ENCODE assay signal across 9 mouse cellular contexts in genomic region chr1:42490856-42491643, GRCm38 (mm10).
DNase-seq lines count a peak whose midpoint lies in the region; ATAC-seq and TF ChIP-seq lines count a peak whose summit lies in the region.
"Had no signal": no experiment of that assay in that cellular context is flagged by ENCODE, and none has a peak within 500 bp of the region (broad histone marks: within the 10 kb centered on the region; RNA-seq: fewer than 3 reads in every experiment).

No protein-coding gene starts in this region.

- TF ChIP-seq CTCF in gastrocnemius, adult 2 months (IDR thresholded peaks at IDR 0.05), result no peak

- intact Hi-C loops in heart, postnatal 25 days (cut with DNase I), result no loop called here
- intact Hi-C loops in gastrocnemius, adult 2 months (cut with DNase I), result no loop called here

- no peak for DNase-seq in heart, postnatal 25 days (ENCODE audit: low spot score)
- DNase-seq in kidney, postnatal 25 days, result peak; percentile 25 to 78
- no peak for DNase-seq in gastrocnemius, adult 2 months
- no peak for DNase-seq in ovary, postnatal 36 days (ENCODE audit: low spot score)
- no peak for DNase-seq in gastrocnemius, adult 8-10 months (ENCODE audit: low spot score in 2 of 2)

- 21% methylated on average over 11 of the region's 11 CpGs for WGBS in heart, embryonic 11.5 days (ENCODE audit: insufficient replicate concordance)
- WGBS in forebrain, embryonic 15.5 days, result 15% methylated on average over 11 of the region's 11 CpGs
- 7% methylated on average over 11 of the region's 11 CpGs for WGBS in neural tube, embryonic 12.5 days

- peak overlapping the region; percentile 83 for H3K4me2 ChIP-seq in heart, embryonic 11.5 days
- H3K4me2 ChIP-seq in forebrain, embryonic 15.5 days (replicated peaks), result peak overlapping the region; percentile 71
- peak overlapping the region; percentile 68 for H3K4me2 ChIP-seq in neural tube, embryonic 12.5 days (replicated peaks)

- no peaks in the 10 kb centered on the region; the same call in 1 of the 2 replicates for H3K27me3 ChIP-seq in heart, embryonic 11.5 days (ENCODE audit: control insufficient read depth, insufficient read depth, low read length)
- no peaks in the 10 kb centered on the region for H3K27me3 ChIP-seq in forebrain, embryonic 15.5 days
- H3K27me3 ChIP-seq in neural tube, embryonic 12.5 days (replicated peaks), result no peaks in the 10 kb centered on the region

- no peaks in the 10 kb centered on the region for H3K4me1 ChIP-seq in heart, embryonic 11.5 days (ENCODE audit: control insufficient read depth, insufficient read depth, low read length)
- H3K4me1 ChIP-seq in forebrain, embryonic 15.5 days, result peaks cover 13% of the 10 kb centered on the region
- peaks cover 25% of the 10 kb centered on the region for H3K4me1 ChIP-seq in neural tube, embryonic 12.5 days

- H3K36me3 ChIP-seq in heart, embryonic 11.5 days (ENCODE audit: control insufficient read depth, insufficient read depth, low read length), result no peaks in the 10 kb centered on the region
- no peaks in the 10 kb centered on the region for H3K36me3 ChIP-seq in forebrain, embryonic 15.5 days
- H3K36me3 ChIP-seq in neural tube, embryonic 12.5 days, result no peaks in the 10 kb centered on the region

- ATAC-seq in heart, embryonic 11.5 days (replicated peaks; ENCODE audit: insufficient number of reproducible peaks, low FRiP score, low TSS enrichment), result no peak
- ATAC-seq in forebrain, embryonic 15.5 days (replicated peaks), result peak; percentile 81
- peak; percentile 85 for ATAC-seq in neural tube, embryonic 12.5 days (ENCODE audit: low FRiP score, low read depth)

- peak overlapping the region; percentile 67 for H3K9ac ChIP-seq in heart, embryonic 11.5 days (ENCODE audit: low read depth, low read length)
- H3K9ac ChIP-seq in forebrain, embryonic 15.5 days (replicated peaks), result peak overlapping the region; percentile 49
- H3K9ac ChIP-seq in neural tube, embryonic 12.5 days, result peak overlapping the region; percentile 60

- no peak overlapping the region for H3K27ac ChIP-seq in heart, embryonic 11.5 days (ENCODE audit: low read depth, low read length)
- H3K27ac ChIP-seq in forebrain, embryonic 15.5 days (replicated peaks), result no peak overlapping the region
- H3K27ac ChIP-seq in neural tube, embryonic 12.5 days, result peak overlapping the region; percentile 76
- H3K27ac ChIP-seq in gastrocnemius, adult 2 months, result no peak overlapping the region

- peak overlapping the region; percentile 42 for H3K4me3 ChIP-seq in heart, embryonic 11.5 days (ENCODE audit: low read depth, low read length)
- peak overlapping the region; percentile 37 for H3K4me3 ChIP-seq in forebrain, embryonic 15.5 days
- H3K4me3 ChIP-seq in neural tube, embryonic 12.5 days, result peak overlapping the region; percentile 26
- no peak overlapping the region; the same call in 1 of the 2 replicates for H3K4me3 ChIP-seq in gastrocnemius, adult 2 months
- H3K4me3 ChIP-seq: erythroblast, embryonic 14.5 days had no signal

- no peaks in the 10 kb centered on the region for H3K9me3 ChIP-seq in heart, embryonic 11.5 days (replicated peaks; ENCODE audit: control insufficient read depth, low read length)
- H3K9me3 ChIP-seq in forebrain, embryonic 15.5 days, result no peaks in the 10 kb centered on the region
- H3K9me3 ChIP-seq in neural tube, embryonic 12.5 days, result no peaks in the 10 kb centered on the region

Comparison
In these comparisons a context has a peak if more than half of its experiments do, and no peak if none do; other contexts are left out.
1. DNase-seq: peak in kidney, postnatal 25 days (2 of 2); none in heart, postnatal 25 days (single experiment), gastrocnemius, adult 2 months (single experiment), ovary, postnatal 36 days (single experiment) and gastrocnemius, adult 8-10 months (0 of 2).
2. Peak in every context shown above with its lines, with median percentiles within 50 percentile points of each other: H3K4me2 ChIP-seq and H3K9ac ChIP-seq.